Mouse (Mus musculus): ENCODE measurements at regions not wholly inside any gene's neighbourhood (a gene's known extent, or its start where the extent isn't known, plus 50 kb on each side); places are given as distances from the start of the nearest gene placed in this dataset.
A peak's percentile ranks its signal among the peaks of the same experiment; 100 is the strongest.
"Not testable (repeated sequence)": the region's sequence is repeated elsewhere in the genome, so short reads cannot be mapped to it uniquely, and the experiment has no call there.

DNA sequence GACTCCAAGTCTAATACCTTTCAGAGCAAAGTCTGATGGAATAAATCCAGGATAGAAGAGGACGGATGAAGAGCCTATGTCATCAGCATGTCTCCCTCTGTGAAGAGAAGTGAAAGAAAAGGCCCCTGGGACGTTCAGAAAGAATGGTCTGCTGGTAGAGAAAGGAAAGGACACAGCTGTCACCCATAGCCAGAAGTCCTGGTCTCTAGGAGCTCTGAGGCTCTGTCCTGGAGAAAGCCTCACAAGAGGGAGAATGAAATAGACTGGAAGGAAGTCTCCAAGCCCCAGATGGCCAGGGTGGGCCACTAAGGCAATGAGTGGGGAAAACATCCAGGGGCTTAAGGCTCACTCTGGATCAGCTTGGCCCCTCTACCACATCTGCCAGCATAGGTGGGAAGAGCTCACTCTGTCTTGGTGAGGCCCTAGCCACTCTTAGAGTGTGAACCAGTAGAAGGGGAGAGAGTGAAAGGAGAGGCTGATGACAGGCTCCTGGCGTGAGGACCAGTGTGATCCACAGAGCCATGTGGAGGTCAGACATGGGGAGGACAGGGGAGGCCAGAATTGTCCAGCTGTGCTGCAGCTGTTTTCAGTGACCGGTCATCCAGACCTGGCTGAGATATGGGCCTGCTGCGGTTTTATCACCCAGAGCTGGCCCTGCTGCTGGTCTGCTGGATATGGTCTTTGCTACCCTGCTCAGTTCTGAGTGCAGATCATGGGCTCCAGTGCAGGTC lies 268.2 kb downstream of the Cyp26b1 start:
- intact Hi-C loops (cut with DNase I) = no loop called here

DNA sequence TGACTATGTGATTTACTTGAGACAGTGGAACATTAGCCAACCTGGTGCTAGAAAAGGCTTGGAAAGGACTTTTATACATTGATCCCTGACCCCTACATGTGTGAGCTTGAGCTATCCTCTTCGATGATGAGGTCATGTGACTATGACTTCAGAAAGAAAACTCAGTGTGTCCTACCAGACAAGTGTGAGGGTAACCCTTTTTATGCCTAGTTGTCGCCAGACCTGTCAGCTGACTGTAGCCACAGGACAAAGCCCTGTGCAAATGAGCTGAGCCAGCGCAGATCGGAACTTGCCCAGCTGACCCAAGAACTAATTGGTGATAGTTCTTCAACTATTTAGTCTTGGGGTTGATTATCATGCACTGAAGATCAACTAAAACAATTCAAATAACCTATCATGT lies 269.5 kb downstream of the Cyp26b1 start:
- no peak for DNase-seq
- intact Hi-C loops (cut with DNase I) = loop anchor here (5.0 kb wide), 2 partner anchors 268 to 588 kb away; partner anchors contain the start of gene Cyp26b1

More for the DNA sequence above, 268.2 kb downstream of the Cyp26b1 start:
- DNase-seq = peak; percentile 76

DNA sequence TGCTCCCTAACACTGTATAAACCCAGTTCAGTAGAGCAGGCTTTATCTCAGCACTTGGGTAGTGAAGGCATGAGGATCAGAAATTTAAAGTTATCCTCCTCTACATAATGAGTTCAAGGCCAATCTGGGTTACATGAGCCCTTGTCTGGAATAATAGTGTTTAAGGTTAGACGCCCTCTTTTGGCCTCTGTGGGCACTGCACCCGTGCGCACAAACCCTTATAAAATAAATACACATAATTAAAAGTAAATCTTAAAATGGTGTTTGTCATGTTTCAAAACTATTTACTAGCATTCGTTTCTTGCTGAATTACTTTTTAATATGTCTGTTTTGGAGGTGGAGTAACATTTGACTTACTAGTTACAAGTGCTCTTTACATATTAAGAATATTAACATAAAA lies 271.2 kb downstream of the Cyp26b1 start:
- no peak for DNase-seq
- intact Hi-C loops (cut with DNase I) = loop anchor here (5.0 kb wide), 2 partner anchors 270 to 590 kb away; partner anchors contain the start of gene Cyp26b1

DNA sequence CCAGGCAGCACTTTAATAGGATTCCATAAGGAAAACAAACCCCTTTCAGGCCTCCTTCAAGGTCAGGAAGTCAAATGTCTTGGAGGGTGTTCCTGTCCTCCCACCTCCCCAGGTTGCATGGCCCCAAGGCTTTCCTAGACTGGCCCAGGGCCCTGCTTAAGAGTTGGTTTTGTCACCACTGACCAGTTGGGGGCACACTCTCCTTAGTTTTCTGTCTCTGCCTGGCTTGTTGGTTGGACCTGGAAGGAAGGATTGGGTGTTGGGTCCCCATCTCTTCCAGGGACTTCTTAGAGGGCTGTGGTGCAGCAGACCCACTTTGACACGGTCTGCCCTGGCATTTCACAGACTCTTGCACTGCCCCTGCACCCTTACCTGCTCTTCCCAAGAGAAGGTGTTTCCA lies 273.1 kb downstream of the Cyp26b1 start:
- intact Hi-C loops (cut with DNase I) = loop anchor here (5.0 kb wide), 2 partner anchors 272 to 592 kb away; partner anchors contain the start of gene Cyp26b1
- DNase-seq = peak; percentile 48 to 60

DNA sequence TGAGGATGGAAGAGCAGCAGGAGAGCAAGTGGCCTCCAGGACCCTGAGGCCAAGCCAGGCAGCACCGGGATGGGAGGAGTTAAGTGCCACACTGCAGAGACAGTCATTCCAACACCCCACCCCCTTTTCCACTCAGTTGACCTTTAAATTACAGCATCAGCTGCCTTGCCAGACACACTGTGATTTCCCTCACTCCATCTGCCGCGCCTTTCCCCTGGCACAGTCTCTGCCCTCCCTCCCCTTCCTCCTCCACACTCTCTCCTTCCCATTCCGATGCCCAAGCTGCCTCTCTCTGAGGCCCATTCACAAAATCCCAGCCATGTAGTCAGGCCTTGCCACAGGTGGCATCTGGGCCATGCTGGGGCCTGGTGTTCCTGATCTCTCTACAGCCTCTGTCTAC lies 274.9 kb downstream of the Cyp26b1 start:
- intact Hi-C loops (cut with DNase I) = loop anchor here (5.0 kb wide), 1 partner anchor 91 kb away; no protein-coding TSS in a partner anchor
- peak; percentile 70 to 71 for DNase-seq

DNA sequence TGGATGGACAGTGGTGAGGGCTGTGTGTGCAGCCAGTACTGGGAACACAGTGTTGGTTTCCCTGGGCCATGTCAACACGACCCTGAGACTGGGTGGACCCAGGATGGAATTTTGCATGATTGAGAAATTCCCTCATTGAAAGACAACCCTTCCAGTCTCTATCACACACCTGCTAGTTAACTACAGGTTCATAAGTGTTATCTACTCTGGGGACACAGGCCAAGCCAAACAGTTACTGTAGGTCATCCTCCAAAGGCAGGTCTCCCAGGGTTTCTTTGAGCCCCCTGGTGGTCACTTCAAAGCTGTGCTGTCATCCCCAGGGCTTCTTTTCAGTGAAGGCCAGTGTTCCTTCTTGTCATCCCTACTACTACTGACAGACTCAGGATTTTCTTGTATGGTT lies 276.7 kb downstream of the Cyp26b1 start:
- peak; percentile 46 to 50 for DNase-seq

DNA sequence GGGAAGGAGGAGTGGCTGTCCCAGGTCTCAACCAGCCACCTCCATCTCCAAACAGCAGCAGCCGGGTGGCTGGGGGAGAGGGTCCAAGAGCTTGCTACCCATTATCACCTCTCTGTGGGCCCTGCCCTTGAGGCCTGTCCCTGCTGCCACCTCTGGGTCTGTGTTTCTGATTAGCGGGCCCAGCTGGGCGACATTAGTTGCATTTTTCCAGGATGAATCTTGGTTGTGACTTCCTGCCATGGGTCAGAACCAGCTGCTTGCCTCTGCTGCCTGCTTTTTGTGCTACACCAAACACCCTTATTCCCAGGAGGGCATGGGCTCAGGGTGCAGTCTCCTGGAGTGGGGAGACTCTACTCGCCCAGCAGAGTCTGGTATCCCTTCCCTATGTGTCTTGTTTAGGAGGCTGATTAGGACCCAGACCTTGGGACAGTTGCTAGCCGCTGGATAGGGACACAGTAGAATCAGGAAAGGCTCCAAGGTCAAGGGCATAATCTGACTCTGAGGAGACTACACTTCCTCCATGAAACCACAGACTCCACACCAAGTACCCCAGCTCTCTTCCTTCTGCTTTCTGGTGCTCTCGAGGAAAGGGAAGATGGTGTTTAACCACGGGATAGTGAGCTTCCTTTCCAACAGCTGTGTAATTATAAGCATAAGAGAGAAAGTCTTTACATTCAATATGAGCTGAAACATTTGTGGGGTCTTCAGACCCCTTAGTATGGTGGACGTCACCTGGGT lies 278.4 kb downstream of the Cyp26b1 start:
- intact Hi-C loops (cut with DNase I) = loop anchor here (5.0 kb wide), 1 partner anchor 88 kb away; no protein-coding TSS in a partner anchor
- DNase-seq = no peak

More for the DNA sequence above, 276.7 kb downstream of the Cyp26b1 start:
- intact Hi-C loops (cut with DNase I) = loop anchor here (2.0 to 5.0 kb wide), 3 partner anchors 90 to 220 kb away; no protein-coding TSS in a partner anchor

DNA sequence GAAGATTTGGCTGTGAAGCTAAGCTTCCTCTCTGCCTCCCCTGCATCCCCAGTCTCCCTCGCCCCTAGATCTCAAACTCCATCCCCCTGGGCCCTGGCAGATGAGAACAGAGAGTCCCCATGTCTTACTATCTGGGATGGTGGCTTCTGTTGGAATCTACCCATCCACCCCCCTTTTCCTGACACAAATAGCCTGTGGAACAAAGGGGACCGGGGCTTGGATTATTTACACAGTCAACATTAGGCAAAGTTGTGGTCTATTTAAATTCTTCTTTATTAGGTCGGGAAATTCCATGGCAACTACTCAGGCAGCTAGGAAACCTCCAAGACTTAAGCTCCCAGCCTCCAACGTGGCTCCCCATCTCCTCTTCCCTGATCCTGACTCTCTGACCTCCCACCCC lies 279.9 kb downstream of the Cyp26b1 start:
- intact Hi-C loops (cut with DNase I) = no loop called here
- no peak for DNase-seq

DNA sequence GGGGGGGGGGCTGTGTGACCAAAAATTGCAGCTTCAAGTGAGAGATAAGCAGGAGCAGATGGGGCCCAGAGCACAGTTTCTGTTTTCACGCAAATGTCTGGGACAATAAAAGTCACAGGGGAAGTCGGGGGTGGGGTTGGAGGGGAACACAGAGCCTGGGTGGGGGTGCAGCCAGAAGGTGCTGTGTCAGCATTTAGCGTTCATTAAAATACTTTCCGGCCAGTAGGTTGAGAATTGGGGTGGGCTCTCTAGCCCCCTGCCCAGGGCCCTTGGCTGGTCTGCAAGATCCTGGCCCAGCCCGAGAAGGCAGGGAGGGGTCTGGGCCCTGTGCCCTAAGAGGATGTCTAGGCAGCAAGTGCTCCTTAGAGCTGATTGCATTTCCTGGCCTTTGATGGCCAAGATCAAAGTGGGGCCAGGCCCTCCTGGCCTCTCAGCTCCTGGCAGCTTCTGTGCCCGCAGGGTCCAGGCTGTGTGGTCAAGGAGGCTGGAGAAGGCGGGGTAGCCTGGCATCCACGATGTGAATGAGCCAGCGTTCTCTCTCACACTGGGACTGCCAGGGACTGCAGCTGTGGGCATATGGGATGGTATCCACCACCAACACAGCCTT lies 283.0 kb downstream of the Cyp26b1 start:
- intact Hi-C loops (cut with DNase I) = no loop called here
- DNase-seq = no peak

DNA sequence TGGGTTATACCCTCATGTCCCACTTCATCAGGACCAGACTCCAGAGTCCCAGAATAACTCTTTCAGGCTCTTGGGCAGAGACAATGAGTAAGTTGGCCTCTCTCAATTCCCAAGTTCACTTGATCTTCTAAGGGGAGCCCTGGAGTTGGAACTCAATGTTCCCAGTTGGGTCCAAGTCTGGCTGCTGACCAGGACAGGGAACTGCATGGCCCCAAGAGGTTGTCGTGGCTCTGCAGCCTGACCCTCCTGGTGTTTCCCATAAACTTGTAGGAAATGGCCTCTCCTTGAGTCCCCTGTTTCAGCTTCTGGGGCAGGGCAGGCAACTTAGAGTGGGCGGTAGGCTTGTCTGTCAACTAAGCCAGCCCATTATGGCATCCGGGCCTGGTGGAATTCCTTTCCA lies 286.2 kb downstream of the Cyp26b1 start:
- no peak for DNase-seq
- intact Hi-C loops (cut with DNase I) = no loop called here

DNA sequence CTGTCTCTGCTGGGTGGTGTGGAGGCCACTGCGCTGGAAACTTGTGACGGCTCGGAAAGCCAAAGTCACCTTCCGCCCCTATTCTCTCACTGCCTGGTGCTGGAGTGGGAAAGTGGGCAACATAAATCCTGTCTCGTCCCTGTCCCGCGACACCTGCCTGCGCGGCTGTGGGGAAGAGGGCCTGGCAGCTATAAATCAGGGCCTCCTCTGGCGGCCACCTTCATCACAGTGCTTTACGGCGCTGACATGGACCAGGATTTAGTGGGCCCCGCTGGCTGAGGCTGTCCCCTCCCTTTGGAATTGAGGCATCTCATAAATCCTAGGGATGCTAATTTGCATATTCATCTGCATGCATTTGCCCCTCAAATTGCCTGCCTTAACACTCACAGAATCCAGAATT lies 287.1 kb downstream of the Cyp26b1 start:
- intact Hi-C loops (cut with DNase I) = no loop called here
- no peak for DNase-seq

DNA sequence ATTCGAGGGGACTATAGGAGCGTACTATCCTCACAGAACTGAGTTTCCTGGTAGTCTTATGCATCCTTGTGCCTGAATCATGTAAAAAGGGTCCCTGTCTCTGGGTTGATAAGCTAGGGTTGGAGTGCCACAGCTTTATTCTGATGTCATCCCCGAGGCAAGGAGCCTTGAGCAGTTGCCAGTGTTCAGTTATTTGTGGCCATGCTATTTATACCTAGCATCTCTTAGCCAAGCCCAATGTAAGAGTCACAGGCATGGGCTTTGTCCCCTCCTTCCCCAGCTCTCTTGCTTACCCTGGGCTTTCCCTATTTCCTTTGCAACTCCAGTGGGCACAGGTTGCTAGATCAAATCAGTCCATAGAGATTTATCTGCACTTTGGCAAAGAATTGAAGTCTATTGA lies 288.6 kb downstream of the Cyp26b1 start:
- peak; percentile 54 to 65 for DNase-seq
- intact Hi-C loops (cut with DNase I) = no loop called here

DNA sequence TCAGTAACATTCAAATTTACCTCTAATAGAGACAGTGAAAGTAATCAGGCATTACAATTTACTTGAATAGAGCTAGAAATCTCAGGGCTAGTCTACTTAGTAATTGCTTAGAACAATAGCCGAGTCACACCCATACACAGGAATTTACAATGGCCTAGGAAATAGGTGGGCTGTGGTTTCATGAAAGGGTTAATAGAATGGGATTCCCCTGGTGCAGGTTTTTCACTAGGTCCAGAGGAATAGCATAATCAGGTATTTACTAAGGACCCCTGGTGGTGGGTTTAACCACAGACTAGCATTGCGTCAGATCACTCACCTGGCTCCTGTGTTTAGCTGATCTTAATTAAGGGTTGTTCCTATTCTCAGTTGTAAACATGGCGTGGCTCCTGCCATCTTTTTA lies 290.8 kb downstream of the Cyp26b1 start:
- intact Hi-C loops (cut with DNase I); DNase-seq: not testable (repeated sequence)

DNA sequence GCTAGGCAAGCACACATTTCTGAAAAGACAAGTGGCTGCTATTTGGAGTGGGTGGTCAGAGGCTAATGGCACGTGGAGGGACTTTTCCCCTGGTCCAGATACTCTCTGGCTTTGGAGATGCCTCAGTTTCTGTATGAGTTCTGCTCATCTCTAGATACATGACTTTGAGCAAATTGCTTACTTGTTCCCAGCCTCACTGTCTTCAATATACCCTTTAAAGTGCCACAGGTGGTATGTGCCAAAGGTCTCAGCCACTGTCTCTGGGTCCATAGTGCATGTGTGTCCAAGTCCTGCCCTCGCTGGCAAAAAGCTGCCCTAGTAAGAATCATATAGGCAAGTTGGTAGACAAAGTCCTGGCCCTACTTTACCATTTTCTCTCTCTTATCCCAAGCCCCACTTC lies 291.5 kb downstream of the Dysf start:
- no peak for DNase-seq
- intact Hi-C loops (cut with DNase I) = no loop called here

DNA sequence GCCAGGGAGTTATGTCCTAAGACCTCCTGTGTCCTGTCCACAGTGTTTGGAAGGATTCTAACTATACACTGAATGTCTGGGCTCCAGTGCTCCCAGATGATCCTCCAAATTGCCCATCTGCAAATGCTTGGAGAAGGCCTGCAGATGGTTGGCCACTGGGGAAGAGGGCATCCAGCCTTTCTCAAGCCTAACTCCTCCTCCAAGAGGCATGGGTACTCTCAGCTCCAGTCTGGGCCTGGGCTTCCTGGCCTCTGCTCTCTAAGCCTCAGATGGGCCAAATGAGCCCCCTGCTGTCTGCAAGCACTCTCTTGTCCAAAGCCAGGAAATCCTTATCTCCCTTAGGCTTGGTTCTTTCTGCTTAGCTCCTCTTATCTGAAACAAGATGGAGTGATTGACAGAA lies 290.8 kb downstream of the Dysf start:
- no peak for DNase-seq
- intact Hi-C loops (cut with DNase I) = no loop called here

DNA sequence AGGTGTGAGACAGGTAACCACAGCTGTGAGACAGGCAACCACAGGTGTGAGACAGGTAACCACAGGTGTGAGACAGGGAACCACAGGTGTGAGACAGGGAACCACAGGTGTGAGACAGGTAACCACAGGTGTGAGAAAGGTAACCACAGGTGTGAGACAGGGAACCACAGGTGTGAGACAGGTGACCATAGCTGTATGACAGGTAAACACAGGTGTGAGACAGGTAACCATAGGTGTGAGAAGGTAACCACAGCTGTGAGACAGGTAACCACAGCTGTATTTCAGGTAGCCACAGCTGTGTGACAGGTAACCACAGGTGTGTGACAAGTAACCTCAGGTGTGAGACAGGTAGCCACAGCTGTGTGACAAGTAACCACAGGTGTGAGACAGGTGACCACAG lies 265.5 kb downstream of the Dysf start:
- DNase-seq; intact Hi-C loops (cut with DNase I): not testable (repeated sequence)

DNA sequence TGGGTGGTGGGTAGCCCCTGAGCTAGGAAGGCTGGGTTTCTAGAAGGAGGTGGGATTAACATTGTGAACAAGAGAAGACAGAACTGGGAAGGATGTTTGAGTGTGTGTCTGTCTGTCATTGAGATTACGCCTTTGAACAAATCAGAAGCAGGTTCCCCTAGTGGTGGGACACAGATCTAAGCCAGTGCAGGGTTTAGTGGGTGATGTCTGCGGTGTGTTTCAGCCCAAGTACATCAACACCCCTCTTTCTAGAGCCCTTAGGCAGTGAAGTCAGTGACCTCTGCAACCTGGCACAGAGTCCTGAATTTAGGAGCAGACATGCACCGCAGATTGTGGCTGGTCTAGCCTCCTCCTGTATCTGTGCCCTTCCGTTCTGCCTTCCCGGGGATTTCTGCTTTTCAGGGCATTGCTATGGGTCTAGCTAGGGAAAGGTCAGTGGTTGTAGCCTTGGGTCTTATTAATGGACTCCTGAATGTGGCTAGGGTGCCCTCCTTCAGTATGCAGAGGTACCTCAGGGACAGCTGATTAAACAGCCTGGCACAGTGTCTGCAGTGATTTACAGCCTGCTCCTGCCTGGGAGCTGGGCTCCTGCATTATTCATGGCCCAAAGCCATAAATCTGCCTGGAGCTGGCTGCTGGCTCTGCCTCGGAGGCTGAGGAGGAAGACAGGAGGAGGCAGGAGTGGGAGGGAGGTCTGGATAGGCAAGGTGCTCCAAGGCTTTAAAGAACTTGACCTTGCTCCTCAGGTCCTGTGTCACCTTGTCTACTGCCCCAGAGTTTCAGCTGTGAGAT lies 264.3 kb downstream of the Dysf start:
- intact Hi-C loops (cut with DNase I) = no loop called here
- peak; percentile 61 to 74 for DNase-seq

DNA sequence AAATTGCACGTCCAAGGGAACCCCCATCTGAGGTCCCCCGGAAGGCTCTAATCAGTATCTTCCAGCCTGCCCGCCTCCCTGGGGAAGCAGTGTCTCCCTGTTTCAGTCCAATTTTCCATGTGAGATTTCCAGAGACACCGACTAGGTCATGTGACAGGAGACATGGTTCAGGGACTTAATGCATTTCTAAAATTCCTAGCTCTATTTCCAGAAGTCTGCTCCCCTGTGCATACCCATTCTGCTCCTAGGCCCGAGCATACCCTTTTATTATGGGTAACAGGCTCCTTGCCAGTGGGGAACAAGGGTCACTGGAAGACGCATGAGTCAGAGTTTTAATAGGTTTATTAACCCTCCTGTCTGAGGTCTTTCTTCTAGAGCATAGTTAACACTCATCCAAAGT lies 263.6 kb downstream of the Dysf start:
- intact Hi-C loops (cut with DNase I) = no loop called here
- no peak for DNase-seq

DNA sequence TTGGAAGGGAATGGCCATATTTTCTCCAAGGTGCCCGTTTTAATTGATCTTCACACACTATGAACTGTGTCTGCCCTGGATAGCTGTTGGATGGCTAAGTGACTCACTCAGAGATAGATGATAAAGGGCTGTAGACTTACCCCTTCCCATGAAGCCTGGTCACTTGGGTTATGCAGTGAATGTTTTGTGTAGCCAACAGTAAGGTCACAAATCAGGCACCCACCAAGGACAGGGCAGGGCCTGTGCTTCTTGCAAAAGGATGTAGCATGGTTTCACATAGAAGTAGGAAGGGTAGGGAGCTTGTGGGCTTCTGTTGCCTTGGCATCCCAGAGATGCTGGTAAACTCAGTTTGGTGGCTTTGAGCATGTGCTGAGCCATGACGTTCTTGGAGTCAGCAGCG lies 263.1 kb downstream of the Dysf start:
- intact Hi-C loops (cut with DNase I) = no loop called here

DNA sequence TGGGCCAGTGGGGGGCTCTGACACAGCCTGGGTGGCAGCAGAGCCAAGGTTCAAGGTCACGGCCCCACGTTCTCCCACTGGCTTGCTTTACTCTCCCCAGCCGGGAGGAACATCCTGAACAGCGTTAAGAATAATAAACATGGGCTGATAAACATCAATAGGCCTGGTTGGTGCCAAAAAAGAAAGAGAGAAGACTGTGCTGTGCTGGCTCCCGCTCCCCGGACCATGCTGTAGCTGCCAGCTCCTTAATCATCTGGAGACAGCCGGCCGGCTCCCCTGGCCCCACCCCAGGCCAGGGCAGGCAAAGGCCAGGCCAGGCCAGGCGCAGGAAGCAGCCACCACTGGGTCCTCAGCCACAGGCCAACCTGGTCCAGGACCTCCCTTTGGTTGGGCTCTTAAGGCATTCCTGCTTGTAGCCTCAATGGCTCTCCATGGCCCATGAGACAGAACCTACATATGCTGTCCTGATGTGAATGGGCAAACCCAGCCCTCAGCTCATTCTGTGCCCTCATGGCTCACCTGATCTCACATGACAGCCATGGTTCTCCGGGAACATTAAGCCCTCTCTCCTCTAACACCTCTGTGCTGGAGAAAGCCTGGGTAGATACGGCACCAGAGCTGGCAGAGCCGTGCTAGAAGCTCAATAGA lies 262.3 kb downstream of the Dysf start:
- DNase-seq = peak; percentile 48 to 62
- intact Hi-C loops (cut with DNase I) = no loop called here

More for the DNA sequence above, 263.1 kb downstream of the Dysf start:
- no peak for DNase-seq
